Mouse (Mus musculus) kidney, embryonic 16.5 days (tissue): ENCODE results near the gene Rps6kl1. TPM values are rescaled to one million over a fixed set of nuclear protein-coding genes. Genes with fewer than 3 reads are reported as not detected.

Experiments
- ATAC-seq: fragments of 200-750 bp; cut with Nextera tagmentation; 2 replicates; pipeline ENCODE4 v1.8.0; 2017; ENCODE audit warnings: moderate TSS enrichment; ENCODE audit not compliant: low FRiP score, low TSS enrichment
- H3K27ac ChIP-seq: fragments of 300-500 bp; sonication (generic); 2 replicates; pipeline ENCODE4 v1.5.1; 2014; ENCODE audit warnings: low read length
- H3K27me3 ChIP-seq: fragments of 300-500 bp; sonication (generic); 2 replicates; pipeline ENCODE4 v1.6.1; 2014; ENCODE audit warnings: low read length, control low read depth, mixed read lengths; ENCODE audit not compliant: insufficient read depth
- H3K36me3 ChIP-seq: fragments of 300-500 bp; sonication (generic); 2 replicates; pipeline ENCODE4 v1.6.1; 2014; ENCODE audit warnings: low read length, control low read depth, mixed read lengths; ENCODE audit not compliant: insufficient read depth
- H3K4me1 ChIP-seq: fragments of 300-500 bp; sonication (generic); 2 replicates; pipeline ENCODE4 v1.6.1; 2014; ENCODE audit warnings: low read length, control low read depth, mixed read lengths; ENCODE audit not compliant: insufficient read depth
- H3K4me2 ChIP-seq: fragments of 300-500 bp; sonication (generic); replicated peaks from 2 replicates; pipeline ENCODE4 v1.6.1; 2014; ENCODE audit warnings: low read depth, low read length
- H3K4me3 ChIP-seq: fragments of 300-500 bp; sonication (generic); 2 replicates; pipeline ENCODE4 v1.5.1; 2014; ENCODE audit warnings: mild to moderate bottlenecking, low read length
- H3K9ac ChIP-seq: fragments of 300-500 bp; sonication (generic); replicated peaks from 2 replicates; pipeline ENCODE4 v1.6.1; 2014; ENCODE audit warnings: low read length
- H3K9me3 ChIP-seq: fragments of 300-500 bp; sonication (generic); 2 replicates; pipeline ENCODE4 v1.6.1; 2016; ENCODE audit warnings: low read length, control low read depth
- WGBS: fragments of 180-500 bp; shearing (Covaris S2); extraction: QIAGEN DNeasy Blood & Tissue Kit; methylation state at CpG from one replicate; pipeline ENCODE4 v1.1.7; 2014; 5-methylcytosine and 5-hydroxymethylcytosine counted together
- polyA plus RNA-seq: library from polyadenylated mRNA; unstranded; fragments of >200 nt; fragmentation: Nextera tagmentation; extraction: Ambion mirVana; gene quantifications from 2 replicates; pipeline ENCODE4 v1.2.1, GENCODE M21; 2015

Gene Rps6kl1
- polyA plus RNA-seq, 1 experiment from 2014 or later = 0.86 TPM

DNA sequence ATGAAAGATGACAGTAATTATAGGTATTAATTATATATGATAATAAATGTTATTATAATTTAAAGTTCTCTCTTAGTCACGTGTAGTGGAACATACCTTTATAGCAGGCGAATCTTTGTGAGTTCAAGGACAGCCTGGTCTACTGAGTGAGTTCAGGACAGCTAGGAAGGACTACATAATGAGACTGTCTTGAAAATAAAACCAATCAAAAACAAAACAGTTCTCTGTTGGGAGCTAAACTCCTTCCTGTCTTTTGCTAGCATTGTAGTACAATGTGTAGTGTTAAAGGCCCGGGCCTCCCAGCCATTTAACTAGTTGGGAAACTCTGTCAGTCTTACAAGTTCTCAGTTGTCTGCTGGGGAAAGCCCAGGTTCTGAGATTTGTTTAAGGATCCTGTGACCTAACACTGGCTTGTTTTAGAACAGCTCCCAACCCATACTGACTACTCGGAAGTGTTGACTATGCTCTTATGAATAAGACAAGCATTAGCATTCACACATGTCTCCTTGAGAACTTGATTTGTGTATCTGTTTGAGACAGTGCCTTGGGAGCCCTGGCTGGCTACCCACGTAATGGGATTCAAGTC lies 49.5 kb downstream of the Rps6kl1 start:
- peaks cover 5% of the 10 kb centered on the region; the same call in 1 of the 2 replicates for H3K4me1 ChIP-seq
- 80% methylated on average over 5 of the region's 5 CpGs for WGBS
- no peak overlapping the region for H3K27ac ChIP-seq
- H3K4me3 ChIP-seq = no peak overlapping the region
- ATAC-seq = no peak
- no peak overlapping the region for H3K4me2 ChIP-seq
- no peaks in the 10 kb centered on the region for H3K9me3 ChIP-seq
- H3K36me3 ChIP-seq = no peaks in the 10 kb centered on the region
- H3K27me3 ChIP-seq = no peaks in the 10 kb centered on the region
- H3K9ac ChIP-seq = no peak overlapping the region

DNA sequence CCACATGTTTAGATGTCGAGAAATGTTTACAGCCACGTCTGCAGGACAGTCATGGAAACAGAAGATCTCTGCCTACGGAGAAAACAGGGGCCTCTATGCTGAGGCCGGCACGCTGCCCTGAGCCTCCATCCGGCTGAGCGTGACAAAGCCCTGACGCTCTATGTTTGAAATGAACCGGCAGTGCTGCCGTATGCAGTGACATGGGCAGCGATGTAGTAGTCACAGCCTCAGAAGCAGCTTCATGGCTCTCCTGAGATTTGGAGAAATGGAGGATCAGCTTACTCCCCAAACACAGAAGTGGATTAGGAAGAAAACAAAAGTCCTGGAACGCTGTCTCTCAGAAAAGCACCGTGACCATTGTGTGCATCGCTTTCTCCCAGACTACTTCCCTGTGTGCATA lies 50.1 kb downstream of the Rps6kl1 start:
- WGBS = 28% methylated on average over 14 of the region's 14 CpGs
- Histone ChIP-seq H3K4me2 (no peak overlapping the region), H3K4me1 (no peaks in the 10 kb centered on the region), H3K27ac (no peak overlapping the region), H3K36me3 (no peaks in the 10 kb centered on the region), H3K9ac (no peak overlapping the region), H3K9me3 (no peaks in the 10 kb centered on the region), H3K4me3 (no peak overlapping the region), H3K27me3 (no peaks in the 10 kb centered on the region)
- ATAC-seq = no peak

DNA sequence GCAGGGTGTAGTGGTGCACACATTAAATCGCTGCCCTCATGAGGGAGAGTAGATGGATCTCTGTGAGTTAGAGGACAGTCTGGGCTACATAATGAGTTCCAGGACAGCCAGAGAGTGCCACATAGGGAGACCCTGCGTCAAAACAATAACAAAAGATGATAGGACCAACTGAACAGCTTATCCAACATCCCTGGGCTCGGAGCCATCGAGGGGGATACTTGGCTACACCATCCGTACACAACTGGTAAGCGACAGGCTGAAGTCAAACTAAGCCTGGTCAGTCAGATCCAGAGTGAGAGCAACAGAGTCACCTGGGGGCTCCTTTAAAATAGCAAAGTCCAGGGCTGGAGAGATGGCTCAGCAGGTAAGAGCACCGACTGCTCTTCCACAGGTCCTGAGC lies 55.2 kb downstream of the Rps6kl1 start:
- Histone ChIP-seq H3K36me3 (no peaks in the 10 kb centered on the region), H3K4me3 (no peak overlapping the region), H3K4me1 (peaks cover 8% of the 10 kb centered on the region; the same call in 1 of the 2 replicates), H3K27me3 (no peaks in the 10 kb centered on the region), H3K9me3 (no peaks in the 10 kb centered on the region), H3K27ac (no peak overlapping the region), H3K4me2 (no peak overlapping the region), H3K9ac (no peak overlapping the region)
- 85% methylated on average over 7 of the region's 7 CpGs for WGBS
- no peak for ATAC-seq

DNA sequence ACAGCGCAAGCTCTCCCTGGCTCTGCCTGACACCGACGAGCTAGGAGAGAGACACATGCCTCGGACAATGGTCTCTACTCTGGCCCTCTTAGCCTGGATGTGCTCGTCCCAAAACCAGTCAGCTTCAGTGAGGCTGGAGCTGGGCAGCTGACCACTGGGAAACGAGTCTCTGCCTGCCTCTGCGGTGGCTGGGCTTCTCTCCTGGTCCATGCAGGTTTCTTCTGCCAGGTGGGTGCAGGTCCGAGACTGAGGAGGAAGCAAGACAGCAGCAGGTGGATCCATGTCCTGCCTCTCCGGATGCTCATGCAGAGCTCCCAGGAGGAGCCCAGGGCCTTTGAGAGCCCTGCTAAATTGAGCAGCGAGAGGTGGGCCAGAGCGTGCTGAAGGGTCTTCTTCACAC lies 55.9 kb downstream of the Rps6kl1 start:
- H3K36me3 ChIP-seq = no peaks in the 10 kb centered on the region
- H3K4me3 ChIP-seq = no peak overlapping the region
- no peaks in the 10 kb centered on the region for H3K9me3 ChIP-seq
- ATAC-seq = no peak
- no peak overlapping the region for H3K4me2 ChIP-seq
- WGBS = 84% methylated on average over 11 of the region's 11 CpGs
- H3K27me3 ChIP-seq = no peaks in the 10 kb centered on the region
- no peak overlapping the region for H3K27ac ChIP-seq
- no peak overlapping the region for H3K9ac ChIP-seq
- H3K4me1 ChIP-seq = peaks cover 8% of the 10 kb centered on the region; the same call in 1 of the 2 replicates

DNA sequence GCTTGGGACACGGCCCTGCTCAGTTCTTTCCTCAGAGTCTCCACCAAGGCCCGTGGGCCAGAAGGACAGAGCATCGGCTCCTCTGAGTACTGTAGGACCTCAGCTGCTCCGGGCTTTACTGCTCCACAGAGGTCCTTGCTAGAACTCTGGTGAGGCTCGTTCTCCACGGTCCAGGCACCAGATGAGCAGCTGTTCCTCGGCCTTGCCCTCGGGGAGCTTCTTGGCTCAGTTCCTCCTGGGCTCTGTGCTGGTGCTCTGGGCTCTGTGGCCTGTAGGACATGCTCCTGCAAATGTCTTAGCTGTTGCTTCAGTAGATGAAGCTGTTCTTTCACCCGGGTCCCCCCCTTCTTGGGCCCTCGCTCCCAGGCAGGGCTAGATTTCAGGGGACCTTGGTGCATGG lies 56.4 kb downstream of the Rps6kl1 start:
- Histone ChIP-seq H3K4me2 (no peak overlapping the region), H3K9me3 (no peaks in the 10 kb centered on the region), H3K36me3 (no peaks in the 10 kb centered on the region; the same call in 1 of the 2 replicates), H3K27ac (no peak overlapping the region), H3K9ac (no peak overlapping the region), H3K4me1 (peaks cover 8% of the 10 kb centered on the region; the same call in 1 of the 2 replicates), H3K27me3 (no peaks in the 10 kb centered on the region), H3K4me3 (no peak overlapping the region)
- no peak for ATAC-seq
- 68% methylated on average over 10 of the region's 10 CpGs for WGBS

DNA sequence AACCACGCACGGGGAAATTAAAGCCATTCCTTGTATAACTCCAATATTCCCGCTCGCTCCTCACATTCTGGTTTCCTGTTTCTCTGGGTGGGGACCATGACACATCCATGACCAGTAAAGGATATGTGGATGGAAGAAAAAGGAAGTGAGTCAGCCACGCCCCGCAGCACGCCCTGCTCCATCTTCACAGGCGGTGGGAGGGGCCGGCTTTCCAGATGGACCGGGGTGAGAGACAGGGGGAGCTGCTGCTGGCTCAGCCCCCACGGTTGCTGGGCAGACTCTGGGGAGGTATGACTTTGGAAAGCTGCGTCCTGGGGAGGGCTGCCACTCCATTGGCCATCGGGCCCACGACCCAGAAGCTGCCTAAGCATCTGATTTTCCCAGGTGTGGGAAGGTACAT lies 57.1 kb downstream of the Rps6kl1 start:
- H3K4me1 ChIP-seq = peaks cover 8% of the 10 kb centered on the region; the same call in 1 of the 2 replicates
- 22% methylated on average over 14 of the region's 14 CpGs for WGBS
- no peak overlapping the region; the same call in 1 of the 2 replicates for H3K9ac ChIP-seq
- no peaks in the 10 kb centered on the region for H3K9me3 ChIP-seq
- peak overlapping the region; percentile 14; the same call in 1 of the 2 replicates for H3K4me2 ChIP-seq
- ATAC-seq = peak; percentile 64; the same call in 1 of the 2 replicates
- H3K36me3 ChIP-seq = peaks cover 5% of the 10 kb centered on the region
- no peak overlapping the region for H3K4me3 ChIP-seq
- H3K27me3 ChIP-seq = no peaks in the 10 kb centered on the region
- no peak overlapping the region for H3K27ac ChIP-seq

DNA sequence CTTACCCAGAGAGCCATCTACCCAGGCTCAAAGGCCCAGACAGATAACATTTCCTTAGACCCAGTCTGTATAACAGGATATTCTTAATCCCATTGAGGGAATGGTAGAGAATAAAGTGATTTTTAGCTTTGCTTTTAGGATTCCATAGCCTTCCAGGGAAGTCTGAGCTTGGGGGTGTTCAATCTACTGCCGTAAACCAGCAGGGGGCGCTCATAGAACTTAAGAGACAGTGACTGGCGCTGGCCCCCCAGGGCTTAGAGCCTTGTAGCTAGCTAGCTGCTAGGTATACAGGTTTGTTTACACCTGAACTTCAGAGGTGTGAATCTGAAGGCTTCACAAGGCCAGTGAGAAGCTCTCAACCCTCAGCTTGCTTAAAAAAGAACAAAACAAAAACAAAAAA lies 58.9 kb downstream of the Rps6kl1 start:
- H3K27me3 ChIP-seq = no peaks in the 10 kb centered on the region
- peaks cover 8% of the 10 kb centered on the region; the same call in 1 of the 2 replicates for H3K4me1 ChIP-seq
- H3K27ac ChIP-seq = no peak overlapping the region
- no peak overlapping the region for H3K4me3 ChIP-seq
- H3K9ac ChIP-seq = no peak overlapping the region
- ATAC-seq = no peak
- no peak overlapping the region for H3K4me2 ChIP-seq
- peaks cover 20% of the 10 kb centered on the region for H3K36me3 ChIP-seq
- 13% methylated on average over 3 of the region's 3 CpGs for WGBS
- H3K9me3 ChIP-seq = no peaks in the 10 kb centered on the region

DNA sequence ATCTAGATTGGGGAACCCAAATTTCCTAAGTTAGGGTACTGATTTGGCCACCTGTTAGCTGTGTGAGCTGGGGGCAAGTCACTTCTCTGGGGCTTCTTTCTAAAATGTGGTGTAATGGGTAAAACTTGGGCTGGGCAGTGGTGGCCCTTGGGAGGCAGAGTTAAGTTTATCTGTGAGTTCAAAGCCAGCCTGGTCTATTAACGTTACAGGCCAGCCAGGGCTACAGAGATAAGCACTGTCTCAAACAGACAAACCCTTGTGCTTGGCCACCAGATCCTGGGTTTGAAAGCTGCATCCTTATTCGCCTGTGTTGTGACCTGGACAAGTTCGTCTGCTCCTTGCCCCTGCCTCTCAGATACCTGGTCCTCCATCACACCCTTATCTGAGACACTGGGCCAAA lies 59.9 kb downstream of the Rps6kl1 start:
- no peak for ATAC-seq
- no peak overlapping the region for H3K27ac ChIP-seq
- no peak overlapping the region for H3K9ac ChIP-seq
- H3K4me3 ChIP-seq = no peak overlapping the region
- H3K36me3 ChIP-seq = peaks cover 20% of the 10 kb centered on the region
- 85% methylated on average over 3 of the region's 3 CpGs for WGBS
- H3K4me2 ChIP-seq = no peak overlapping the region
- H3K27me3 ChIP-seq = no peaks in the 10 kb centered on the region
- H3K9me3 ChIP-seq = no peaks in the 10 kb centered on the region
- H3K4me1 ChIP-seq = peaks cover 8% of the 10 kb centered on the region; the same call in 1 of the 2 replicates

DNA sequence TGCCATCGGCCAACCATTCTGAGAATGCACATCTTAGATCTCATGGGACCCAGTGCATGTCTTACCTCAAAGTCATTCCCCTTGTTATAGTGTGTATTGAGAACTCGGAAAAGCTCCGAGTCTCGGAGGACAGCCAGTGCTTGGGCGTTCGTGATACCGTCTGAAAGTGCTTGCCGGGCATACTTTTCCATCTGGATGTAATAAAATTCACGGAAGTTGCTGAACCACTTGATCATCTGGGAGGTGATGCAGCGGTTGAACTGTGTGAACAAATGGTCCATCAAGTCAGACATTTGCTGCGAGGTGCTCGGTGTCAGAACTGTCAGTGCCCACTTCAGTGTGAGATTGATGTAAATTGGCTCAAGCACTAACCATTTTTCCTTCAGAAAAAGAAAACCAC lies 63.2 kb downstream of the Rps6kl1 start:
- H3K9ac ChIP-seq = no peak overlapping the region
- no peaks in the 10 kb centered on the region for H3K9me3 ChIP-seq
- no peak overlapping the region for H3K4me3 ChIP-seq
- WGBS = 67% methylated on average over 12 of the region's 12 CpGs
- H3K27me3 ChIP-seq = no peaks in the 10 kb centered on the region
- H3K27ac ChIP-seq = no peak overlapping the region
- peaks cover 20% of the 10 kb centered on the region for H3K36me3 ChIP-seq
- no peaks in the 10 kb centered on the region for H3K4me1 ChIP-seq
- no peak for ATAC-seq
- H3K4me2 ChIP-seq = no peak overlapping the region
